Mouse (Mus musculus) cerebellum, postnatal 25 days (tissue): ENCODE results near the gene Shc3.

ENCODE experiments used
- DNase-seq, 2 experiments: peaks; one replicate each; pipeline ENCODE4 v3.0.0; 2021; ENCODE audit warnings: mixed read lengths in 2 of 2

The Shc3 gene

DNA sequence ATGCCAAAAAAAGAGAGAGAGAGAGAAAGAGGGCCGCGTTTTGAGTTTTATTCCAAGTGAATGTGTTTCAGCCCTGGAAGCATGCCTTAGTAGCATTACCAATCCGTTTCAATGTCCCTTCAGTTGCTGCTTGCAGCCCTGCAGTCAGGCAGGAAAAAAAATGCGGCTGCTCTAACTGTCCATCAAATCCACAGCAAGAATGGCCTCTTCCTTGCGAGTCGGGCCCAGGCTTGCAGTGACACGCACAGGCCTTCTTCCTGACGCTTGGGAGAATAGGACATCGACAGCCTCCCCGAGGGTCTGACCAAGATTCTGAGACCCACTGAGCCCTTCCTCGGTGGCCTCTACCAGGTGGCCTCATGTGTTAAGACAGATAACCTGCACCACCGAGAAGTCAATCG lies 718 bp downstream of the Shc3 start:
- peak in 1 of 2 experiments; percentile 34 for DNase-seq

DNA sequence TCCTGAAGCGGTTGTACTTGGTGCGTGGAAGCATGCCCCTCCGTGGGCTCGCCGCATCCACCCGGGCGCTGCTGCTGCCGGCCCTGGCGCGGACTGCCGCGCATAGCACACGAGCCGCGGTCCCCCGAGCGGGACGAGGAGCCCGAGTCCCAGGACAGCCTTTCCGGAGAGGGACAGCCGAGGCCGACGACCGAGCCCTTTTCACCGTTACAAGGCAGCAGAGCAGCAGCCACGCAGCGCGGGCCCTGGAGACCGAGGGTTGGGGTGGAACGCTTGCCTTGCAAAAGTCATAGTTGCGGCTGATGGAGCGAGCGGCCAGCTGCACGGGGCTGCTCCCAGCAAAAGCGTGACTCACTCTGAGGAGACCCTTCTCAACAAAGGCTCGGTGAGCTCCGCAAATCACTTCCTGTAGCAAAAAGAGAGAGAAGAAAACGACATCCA lies 1.8 kb downstream of the Shc3 start:
- peak; percentile 53 to 59 for DNase-seq

DNA sequence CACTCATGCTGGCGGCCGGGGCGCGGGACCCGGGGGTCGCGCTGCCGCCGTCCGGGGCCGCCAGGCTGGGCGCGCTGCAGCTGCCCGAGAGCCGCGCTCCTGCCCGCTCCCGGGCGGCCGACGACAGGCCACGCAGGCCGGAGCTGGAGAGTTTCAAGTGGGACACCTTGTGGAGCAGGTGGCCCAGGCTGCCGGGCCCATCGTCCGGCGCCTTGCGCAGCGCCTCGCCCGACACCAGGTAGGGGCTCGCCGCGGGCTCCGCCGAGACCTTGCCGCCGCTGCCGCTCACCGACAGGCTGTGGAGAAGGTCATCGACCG lies 2.2 kb downstream of the Shc3 start:
- no peak for DNase-seq

DNA sequence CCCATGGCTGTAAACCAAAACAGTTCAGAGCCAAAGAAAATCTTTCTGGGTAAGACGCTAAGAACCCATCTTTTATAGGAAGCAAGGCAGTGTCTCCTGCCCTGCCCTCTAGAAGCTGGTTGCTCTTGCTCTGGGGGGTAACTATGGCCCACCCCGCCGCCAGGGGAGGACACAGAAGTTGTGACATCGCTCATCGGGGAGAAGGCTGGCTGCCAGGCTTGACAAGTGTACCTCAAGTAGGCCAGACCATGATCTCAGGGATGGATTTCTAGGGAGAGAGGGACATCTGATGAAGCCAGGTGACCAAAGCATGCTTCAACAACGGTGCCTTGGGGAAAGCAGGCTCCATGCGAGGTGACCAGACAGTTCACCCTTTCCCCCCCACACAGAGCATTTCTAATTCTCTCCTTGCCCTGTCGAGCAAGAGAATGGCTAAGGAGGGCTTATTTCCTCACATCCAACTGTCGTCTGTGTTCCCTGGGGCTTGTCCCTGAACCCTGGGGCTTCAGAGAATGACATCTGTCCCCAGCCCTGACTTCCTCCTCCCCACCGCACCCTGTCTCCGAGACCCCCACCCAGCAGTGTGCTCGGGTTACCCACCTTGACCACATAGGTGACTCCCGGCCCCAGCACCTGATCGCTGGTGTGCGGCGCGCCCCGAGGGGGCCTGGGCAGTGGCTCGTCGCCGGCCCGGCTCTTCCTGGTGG lies 2.7 kb downstream of the Shc3 start:
- DNase-seq, result peak; percentile 12 to 24

DNA sequence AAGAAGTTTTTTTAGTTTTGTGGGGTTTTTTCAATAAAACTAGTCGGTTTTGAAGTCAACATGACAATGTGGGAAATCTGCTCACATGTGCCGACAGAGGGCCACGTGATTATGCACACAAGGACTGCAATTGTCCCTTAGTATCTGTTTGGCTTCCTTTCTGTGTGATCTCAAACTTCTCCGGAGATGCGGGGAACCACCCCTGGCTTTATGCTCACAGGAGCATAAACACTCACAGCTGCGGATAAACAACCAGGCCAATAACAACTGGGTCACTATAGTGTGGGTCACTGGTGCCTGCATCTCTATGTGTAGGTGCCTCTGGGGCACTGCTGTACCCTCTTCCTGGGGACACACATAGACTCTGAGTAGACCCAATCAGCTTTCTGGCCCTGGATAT lies 4.5 kb downstream of the Shc3 start:
- DNase-seq, result no peak

DNA sequence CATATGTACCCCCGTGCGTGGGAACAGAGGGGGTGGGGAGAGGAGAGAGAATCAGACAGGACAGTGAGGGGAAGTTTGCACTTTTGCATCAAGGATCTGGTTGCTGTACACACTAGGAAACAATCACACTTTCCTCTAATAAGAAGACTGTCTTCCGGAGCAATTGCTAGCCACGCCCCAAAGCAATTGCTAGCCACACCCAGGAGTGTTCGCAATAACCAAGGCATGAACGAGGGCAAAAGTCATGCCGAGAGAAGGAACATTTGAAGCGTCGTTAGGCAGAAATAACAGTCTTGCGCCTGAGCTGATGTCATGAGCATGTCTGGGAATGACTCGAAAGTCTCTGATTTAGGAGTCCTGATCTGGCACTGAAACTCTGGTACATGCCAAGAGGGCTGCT lies 15.9 kb downstream of the Shc3 start:
- DNase-seq, result no peak

DNA sequence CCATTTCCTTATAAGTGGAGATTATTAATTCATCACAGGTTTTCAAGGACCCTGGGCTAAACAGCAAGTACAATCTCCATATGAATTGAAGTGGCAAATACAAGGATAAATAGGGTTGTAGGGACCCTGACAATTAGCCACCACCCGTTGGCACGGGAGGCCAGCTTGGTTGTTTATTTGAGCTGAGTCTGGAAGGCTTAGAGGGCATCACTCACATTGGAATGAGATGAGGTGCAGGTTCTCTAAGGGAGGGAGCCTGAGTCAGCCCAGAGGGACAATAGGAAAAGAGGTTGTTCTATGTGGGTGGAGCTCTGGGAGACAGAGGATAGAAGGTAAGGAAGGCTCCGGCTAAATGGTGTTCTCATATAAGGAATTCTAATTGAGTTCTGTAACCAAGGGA lies 17.0 kb downstream of the Shc3 start:
- DNase-seq, result no peak

DNA sequence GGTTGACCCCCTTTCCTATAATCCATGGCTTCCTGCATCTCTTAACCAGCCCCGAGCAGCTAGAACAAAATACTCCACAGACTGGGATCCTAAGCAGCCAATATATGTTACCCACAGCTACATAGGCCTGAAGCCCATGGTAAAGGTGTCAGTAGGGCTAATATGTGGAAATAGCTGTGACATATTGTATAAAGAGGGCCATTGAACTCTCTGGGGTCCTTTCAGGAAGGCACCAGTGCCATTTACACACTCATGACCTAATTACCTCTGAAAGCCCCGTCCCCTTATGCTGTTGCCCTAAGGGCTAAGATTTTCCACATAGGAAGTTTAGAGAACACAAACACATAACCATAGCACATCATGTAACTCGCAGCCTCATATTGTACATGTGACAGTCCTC lies 17.4 kb downstream of the Shc3 start:
- no peak for DNase-seq

DNA sequence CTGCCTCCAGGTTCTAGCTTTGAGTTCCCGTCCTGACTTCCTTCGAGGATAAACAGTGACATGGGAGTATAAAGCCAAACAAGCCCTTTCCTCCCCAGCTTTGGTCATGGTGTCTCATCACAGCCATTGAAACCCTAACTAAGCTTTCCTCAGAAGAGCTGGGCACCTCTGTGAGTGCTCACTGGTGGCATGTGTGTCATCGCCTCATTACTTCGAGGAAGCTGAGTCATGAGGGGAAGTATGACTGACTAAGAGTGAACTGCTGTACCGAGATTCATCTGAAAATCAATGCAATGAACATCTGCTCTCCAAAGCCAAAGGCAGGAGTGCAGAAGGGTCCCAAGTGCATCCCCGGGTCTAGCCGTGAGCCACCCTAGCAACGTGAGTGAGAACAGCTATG lies 29.4 kb downstream of the Shc3 start:
- no peak for DNase-seq

DNA sequence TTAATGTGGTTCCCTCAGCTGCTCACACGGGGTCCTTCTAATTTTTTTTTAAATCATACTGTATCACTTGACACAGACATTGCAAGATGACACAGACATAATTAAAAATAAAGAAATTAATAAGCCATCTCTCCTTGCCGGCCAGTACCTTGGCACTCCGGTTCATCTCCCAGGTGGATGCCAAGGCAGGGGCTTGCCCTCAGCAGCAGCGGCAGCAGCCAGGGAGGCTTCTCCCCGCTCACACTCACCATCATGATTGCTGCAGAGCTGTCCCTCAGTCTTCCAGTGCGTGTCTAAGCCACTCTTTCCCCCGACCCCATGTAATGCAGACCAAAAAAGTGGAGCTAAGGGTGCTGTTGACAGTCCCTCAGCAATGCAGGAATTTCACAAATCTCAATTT lies 33.9 kb downstream of the Shc3 start:
- no peak for DNase-seq

DNA sequence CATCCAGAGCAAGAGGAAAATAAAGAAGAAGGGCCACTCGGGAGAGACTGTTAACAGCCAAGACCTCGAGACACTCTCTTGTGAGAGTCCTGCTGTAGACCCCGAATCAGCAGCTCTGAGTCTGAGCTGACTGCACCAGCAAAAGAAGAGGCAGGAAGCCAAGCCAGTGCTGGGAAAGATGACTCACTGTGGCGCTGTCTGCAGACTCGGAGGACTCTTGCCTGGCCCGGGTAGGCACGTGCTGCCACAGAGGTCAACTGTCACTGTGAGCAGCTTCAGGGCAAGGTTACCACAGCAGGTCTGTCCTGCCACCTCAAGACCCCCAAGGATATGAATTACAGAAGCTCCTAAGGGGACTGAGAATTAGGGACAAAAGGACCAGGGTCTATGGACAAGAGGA lies 42.7 kb downstream of the Shc3 start:
- DNase-seq, result peak; percentile 22 to 38

DNA sequence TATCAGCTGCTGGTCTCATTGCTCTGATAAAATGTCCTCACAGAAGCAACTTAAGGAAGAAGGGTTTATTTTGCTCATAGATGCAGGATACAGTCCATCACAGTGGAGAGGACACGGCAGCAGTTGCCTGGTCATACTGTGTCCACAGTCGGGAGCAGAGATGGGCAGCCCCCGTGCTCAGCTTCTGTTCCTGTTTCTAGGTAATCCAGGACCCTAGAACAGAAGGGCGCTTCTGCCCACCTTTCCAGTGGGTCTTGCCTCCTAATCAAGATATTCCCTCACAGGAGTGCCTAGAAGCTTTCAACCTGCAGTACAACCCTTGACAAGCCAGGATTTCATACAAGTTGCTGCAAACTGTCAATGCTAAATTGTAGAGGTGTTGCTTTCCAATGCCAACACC lies 44.9 kb downstream of the Shc3 start:
- DNase-seq, result no peak

DNA sequence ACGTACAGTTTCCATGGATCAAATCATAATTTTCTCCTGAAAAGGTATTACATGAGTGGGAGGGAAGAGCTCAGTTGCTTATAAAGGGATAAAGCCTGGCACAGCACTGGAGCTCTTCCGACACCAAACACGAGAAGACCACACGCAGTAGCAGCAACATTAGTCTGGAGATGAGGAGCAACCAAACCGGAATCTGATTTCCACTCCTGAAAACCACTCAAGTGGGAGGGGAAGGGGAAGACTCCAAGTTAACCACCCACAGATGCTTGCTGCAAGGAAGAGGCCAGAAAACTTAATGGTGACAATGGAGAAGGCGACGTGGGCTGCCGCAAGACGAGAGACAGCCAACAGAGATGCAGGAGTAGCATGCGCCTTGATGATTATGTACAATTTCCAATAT lies 45.9 kb downstream of the Shc3 start:
- no peak for DNase-seq

DNA sequence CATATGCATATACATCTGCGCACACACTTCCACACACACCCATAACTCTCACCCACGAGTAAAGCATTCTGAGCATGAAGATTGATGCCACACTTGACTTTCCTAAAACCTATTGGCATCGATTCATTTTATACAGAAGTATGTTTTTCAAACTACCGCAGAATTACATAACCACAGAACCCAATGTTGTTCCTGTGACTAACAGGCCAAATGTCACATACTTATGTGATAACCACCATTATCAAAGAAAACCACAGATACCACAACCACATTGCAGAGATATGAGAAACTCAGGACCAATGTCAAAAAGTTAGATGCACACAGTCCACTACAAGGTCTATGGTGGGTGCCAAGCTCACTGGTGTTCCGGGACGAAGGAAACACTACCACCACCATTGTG lies 50.3 kb downstream of the Shc3 start:
- no peak for DNase-seq

DNA sequence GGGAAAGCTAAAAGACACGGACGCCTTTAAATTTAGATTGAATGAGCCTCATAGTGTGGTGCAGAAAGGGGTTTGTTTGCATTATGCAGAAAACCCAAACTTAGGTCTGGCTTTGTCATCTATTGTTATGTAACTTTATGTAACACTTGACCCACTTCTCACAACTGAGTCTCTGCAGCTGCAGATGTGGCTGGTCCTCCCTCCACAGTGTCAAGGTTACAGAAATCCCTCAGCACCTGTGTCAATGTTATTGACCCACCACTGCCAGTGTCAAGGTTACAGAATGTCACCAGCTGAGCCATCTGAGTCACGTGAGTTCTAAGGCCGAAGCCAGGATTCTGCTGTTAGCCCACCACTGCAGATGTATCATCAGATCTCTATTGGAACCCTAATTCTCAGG lies 51.3 kb downstream of the Shc3 start:
- no peak for DNase-seq

DNA sequence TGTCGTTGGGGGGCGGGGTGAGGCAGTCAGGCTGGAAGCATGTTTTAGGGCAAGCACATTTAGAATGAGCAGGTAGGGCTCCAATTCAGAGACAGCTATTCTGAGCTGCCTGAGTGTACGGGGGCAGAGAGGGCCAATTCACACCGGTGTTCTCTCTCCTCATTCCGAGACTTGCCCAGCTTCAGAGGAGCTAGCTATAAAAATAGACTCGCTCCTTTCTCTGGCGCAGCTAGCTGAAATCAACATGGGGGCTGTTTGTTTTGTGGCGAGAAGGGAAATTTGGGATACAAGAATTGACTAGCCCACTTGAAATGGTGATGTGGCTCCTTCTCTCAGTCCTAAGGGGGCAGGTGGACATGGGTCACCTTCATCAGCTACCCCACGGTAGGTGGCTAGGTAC lies 60.4 kb downstream of the Shc3 start:
- no peak for DNase-seq

DNA sequence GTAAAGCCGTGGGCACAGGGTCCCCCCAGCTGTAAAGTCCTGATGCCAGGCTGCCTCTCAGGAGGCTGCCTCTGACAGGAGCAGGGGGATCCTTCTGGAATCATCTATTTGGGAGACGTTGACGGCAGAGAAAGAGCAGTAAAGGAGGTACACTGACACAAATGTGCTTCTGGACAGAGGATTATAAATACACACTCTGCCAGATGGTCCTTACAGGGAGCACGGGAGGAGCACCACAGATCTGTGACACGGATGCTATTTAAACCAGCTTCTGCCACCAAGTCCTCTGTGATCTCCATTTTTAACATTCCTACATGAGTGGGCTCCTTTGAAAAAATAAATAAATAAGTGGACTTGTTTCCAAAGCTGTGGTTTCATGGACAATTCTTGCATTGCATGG lies 63.5 kb downstream of the Shc3 start:
- DNase-seq, result peak in 1 of 2 experiments; percentile 11

DNA sequence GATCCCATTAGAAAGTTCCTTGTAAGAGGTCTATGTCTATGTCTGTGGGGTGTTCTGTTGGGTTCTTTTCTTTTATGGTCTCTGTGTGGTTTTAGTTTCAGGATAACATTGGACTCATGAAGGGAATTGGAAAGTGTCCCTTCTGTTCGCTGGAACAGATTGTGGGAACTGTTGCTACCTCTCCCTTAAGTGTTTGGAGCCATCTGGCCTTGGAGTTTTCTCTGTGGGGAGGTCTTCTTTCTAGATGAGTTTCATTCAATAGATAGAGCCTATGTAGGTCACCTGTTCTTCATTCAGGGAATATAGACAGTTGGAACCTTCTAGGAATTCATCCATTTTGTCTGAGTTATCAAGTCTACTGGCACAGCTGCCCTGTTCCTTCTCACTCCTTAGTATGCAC lies 69.5 kb downstream of the Shc3 start:
- DNase-seq, result peak in 1 of 2 experiments; percentile 44

DNA sequence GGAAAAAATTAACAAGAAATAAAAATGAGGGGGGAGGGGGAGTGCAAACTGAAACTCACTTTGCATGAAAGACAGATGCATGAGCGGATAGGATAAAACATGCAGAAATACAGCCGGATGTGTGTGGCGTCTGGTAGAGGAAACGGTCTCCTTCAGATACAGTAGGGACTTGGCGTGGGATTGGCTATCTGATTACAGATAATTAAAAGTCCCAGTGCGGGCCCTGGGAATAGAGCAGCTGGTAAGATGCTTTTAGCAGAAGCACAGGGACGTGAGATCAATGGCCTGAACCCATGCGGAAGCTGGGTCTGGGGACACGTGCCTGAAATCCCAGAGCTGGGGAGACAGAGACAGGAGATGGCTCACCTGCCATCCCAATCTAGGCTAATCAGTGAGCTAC lies 75.5 kb downstream of the Shc3 start:
- no peak for DNase-seq

DNA sequence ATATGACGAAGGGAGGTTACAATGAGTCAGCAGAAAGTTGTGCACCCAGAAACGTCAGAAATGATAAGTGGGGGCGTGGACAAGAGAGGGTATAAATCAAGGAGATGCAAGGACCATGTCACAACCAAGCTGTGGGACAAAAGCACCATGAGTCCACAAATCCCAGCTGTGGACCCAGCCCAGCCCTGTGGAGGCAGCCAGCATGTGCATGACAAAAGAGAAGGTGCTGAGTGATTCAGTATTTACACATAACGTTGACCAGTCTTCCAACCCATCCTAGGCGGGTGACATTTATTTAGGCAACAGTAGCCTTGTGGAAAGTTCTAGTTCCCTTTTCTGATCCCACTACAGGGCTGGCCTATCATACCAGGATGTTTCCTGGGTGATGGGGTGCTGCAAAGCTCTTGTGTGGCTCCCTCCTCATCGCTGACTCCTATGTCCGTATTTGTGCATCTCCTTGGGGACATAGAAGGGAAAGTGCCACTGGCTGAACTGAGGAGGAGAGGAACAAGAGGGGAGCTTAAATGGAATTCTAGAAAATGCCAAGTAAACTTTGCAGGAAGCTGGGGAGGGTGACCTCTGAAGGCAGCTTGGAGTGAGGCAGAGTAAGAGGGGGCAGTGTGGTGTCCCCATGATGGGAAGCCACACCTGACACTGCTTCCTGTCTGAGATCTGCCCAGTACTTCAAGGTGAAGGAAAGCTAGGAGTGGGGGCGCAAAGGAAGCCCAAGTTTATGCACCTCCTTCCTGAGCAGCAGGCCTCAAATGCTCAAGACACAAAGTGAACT lies 77.4 kb downstream of the Shc3 start:
- no peak for DNase-seq

DNA sequence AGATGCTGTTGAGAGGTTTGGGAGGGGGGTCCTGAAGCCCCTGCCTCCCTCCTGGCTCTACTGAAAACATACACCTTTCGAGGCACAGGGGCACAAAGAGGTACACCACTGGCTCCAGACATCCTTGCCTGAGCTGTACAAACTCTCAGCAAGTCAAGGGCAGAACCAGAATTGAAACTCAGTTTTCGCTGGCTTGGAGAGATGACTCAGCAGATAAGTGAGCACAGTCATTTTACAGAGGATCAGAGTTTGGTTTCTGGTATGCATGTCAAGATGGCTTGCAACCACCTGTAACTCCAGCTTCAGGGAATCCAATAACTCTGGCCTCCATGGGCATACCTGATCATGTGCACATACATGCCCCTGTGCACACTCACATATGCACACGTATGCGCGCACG lies 79.0 kb downstream of the Shc3 start:
- DNase-seq, result no peak

DNA sequence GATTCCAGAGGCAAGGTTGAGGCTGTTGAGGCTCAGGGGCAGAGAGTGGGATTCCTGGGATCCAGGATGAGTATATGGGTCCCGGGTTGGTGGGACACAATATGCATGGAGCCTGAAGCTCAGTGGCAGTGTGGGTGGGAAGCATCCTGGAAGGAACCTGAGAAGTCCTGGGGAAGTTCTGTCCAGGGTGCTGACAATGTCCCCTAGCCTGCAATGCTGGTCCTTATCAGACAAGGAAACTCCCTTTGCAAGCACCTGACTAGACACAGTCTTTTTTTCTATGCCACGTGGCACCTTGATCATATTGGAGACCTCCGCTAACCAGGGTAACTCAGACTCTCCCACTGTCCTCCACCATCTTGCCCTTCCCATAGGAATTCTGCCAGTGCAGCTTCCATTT lies 80.3 kb downstream of the Shc3 start:
- no peak for DNase-seq

DNA sequence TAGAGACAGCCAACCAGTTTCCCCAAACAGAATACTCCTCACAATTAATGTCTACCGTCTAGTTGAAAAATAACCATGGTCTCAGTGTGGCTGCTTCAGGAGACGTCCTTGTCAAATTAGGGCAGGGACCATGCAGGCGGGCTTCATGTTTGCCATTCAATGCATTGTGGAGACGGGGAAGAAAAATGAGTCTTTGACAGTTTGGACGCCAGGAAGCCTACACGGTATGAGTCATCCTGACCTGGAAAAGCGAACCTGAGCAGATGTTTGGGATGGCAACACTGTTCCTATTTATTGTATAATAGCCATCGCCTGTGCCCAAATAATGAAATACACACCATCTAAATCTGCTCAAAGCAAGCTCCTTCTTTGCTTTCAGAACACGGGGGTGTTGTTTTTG lies 83.9 kb downstream of the Shc3 start:
- DNase-seq, result no peak

DNA sequence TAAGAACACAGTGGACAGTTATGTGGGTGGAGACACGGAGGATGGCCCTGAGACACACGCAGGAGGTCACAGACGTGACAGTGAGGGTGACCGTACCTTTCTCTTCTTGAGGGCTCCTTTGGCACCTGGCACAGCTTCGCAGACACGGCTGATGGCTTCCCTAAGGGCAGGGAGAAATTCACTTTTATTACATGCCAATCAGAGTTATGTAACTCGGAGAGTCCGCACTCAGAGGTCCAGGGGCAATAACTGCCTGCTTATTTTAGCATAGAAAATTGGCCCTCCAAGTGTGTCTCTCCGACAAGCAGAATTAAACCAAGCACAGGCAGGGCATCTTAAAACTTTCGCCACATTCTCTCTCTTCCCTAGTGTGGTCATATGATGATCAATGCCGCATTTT lies 86.4 kb downstream of the Shc3 start:
- DNase-seq, result no peak
